Mouse (Mus musculus): ENCODE data around the gene Dact1.

Gene Dact1

DNA sequence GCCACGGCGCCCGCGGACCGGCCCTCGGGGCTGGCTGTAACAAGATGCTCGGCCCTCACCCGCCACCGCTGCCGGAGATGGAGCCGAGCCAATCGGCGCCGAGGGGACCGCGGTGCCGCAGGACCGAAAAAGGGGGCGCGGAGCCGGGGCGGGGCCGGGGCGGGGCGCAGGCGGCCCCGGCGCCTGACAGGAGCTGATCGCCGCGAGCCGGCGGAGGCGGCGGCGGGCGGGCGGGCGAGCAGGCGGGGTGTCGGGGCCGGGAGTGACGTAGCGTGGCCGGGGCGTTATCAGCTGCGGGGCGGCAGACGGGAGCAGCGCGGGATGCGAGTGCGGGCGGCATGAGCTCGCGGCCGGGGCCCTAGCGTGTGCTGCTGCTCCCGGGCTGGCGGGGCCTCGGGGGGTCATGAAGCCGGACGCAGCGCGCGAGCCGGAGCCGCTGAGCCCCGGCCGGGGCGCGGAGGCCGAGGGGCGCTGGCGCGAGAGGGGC is at the start of gene Dact1:
Gene Dact1, plus strand, starts transcription at position 304 of the 487 bp plus-strand sequence.
- DNase-seq: peak; percentile 99

DNA sequence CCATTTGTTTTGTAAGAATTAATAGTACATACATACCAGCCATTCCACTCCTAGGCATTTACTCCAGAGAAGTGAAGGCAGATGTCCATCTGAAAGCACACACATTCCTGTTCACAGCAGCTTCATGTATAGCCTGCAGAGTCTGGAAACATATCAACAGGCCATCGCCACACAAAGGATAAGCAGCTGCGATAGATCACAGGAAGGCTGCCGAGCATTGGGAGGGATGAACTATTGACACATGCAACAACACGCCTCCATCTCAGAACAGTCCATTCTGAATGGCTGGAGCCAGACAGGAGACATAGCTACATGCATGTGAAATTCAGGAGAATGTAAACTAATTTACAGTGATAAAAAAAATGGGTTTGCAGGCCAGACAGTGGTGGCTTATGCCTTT is 45.5 kb upstream of the Dact1 start:
- no peak for DNase-seq

DNA sequence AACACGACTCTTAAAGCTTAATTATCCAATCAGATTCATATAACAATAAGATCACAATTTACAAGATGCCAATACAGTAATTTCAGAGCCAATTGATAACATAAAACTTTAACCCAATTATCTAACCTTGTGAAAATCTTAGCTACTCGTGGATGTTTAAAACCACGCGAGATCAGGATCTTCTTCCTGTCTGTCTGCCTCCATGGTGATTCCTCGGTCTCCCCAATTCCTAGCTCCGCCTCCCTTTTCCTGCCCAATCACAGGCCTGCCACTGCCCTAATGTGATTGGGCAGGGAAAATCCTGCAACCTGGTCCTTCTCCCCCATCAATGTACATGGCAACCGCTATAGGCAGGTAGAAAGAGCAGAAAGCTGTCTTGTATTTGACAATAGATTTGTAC is 40.3 kb upstream of the Dact1 start:
- no peak for DNase-seq

DNA sequence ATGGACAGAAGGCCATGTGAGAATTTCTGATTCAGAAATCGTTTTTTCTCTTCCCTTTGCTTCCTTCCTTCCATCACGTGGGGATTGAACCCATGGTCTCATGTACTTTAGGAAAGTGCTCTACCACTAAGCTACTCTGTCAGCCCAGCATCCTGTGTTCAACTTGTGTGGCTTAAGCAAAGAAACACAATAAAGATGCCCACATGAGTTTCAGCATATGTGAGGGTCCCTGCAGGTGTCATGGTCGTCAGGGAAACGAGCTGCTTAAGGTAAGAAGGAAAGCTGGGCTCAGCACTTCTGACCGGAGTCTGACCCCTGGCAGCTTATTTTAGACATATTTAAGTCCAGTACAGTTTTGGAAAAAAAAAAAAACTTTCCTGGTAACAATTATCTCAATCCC is 38.6 kb upstream of the Dact1 start:
- peak; percentile 88 for DNase-seq

DNA sequence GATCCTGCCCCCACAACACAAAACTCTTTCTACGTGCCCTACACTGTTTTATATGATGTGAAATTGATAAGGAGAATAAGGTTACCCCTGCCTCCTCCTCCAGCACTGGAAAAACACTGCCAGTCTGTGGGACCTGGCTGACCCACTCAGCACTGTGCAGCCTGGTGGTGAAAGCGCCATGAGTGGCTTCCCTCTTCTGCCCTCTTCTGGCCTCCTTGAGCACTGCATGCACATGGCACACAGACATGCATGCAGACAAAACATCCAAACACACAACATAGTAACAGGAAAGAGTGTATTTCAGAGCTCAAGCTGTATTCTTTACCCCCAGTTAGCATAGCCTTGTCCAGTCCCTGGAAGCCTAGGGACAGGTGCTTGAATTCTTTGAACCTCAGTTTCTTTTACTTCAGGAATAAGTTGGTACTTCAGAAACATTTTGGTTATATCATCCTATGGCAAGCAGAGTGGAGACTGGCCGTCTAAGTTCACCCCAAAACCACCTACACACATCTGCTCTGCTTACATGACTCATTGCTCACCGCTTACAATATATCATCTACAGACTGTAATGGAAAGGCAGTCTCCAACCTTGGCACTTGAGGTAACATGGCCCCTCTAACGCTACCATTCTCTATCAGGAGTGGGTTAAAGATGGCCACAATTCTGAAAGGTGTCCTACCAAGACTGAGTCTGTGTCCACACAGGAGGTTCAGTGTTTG is 35.0 kb upstream of the Dact1 start:
- no peak for DNase-seq

GRCm38 (mm10) chr12:71275906-71276595 is 33.6 kb upstream of the Dact1 start:
- no peak for DNase-seq

DNA sequence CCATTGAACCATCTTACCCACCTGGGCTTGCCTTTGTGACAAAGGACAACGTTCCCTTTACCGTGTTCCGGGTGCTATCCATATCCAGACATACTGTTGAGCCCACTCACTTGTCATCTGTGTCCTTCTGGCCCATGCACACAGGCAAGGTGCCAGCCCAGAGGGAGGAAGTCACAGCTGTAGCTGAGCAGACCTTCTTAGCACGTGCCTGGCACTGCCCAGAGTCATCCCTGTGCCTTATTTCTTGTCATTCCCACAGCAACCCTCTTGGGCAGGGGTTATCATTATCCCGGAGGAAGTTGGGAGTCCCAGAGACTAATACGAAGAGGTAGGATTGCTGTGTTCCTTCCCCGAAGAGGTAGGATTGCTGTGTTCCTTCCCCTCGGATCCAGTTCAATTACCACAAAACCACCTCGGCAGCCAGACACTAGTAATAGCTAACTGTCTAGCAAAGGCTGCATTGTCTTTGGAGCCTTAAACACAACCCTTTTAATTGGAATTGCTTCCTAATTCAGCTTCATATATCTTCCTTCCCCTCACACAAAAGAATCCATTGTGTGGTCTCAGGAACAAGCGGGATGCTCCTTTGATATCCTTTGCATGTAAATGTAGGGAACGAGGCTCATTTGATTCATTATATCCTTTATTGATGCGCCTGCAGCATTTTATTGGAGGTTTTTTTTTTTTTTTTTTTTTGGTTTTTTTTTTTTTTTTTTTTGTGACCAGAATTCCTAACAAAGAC is 30.0 kb upstream of the Dact1 start:
- no peak for DNase-seq

GRCm38 (mm10) chr12:71281201-71281768 is 28.4 kb upstream of the Dact1 start:
- no peak for DNase-seq

GRCm38 (mm10) chr12:71285399-71285798 is 24.3 kb upstream of the Dact1 start:
- DNase-seq: no peak

DNA sequence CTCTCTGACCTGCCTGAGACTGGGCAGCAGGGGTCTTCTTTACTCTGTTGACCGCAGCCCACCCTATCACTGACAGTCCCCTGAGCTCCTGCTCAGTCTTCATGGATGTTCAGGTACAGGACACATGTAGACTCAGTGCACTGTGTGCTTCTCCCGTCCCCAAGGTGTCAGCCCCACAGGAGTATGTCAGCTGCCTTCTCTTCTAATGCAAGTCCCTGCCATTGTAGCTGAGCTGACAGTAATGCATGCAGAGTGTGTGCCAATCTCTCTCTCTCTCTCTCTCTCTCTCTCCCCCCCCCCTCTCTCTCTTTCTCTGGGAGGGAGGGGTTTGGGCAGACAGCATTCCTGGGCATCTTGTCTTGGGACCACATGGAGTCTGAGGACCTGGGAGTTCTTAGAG is 19.2 kb upstream of the Dact1 start:
- no peak for DNase-seq

GRCm38 (mm10) chr12:71293960-71294942 is 15.4 kb upstream of the Dact1 start:
- DNase-seq: no peak

GRCm38 (mm10) chr12:71296849-71297535 is 12.7 kb upstream of the Dact1 start:
- DNase-seq: no peak

DNA sequence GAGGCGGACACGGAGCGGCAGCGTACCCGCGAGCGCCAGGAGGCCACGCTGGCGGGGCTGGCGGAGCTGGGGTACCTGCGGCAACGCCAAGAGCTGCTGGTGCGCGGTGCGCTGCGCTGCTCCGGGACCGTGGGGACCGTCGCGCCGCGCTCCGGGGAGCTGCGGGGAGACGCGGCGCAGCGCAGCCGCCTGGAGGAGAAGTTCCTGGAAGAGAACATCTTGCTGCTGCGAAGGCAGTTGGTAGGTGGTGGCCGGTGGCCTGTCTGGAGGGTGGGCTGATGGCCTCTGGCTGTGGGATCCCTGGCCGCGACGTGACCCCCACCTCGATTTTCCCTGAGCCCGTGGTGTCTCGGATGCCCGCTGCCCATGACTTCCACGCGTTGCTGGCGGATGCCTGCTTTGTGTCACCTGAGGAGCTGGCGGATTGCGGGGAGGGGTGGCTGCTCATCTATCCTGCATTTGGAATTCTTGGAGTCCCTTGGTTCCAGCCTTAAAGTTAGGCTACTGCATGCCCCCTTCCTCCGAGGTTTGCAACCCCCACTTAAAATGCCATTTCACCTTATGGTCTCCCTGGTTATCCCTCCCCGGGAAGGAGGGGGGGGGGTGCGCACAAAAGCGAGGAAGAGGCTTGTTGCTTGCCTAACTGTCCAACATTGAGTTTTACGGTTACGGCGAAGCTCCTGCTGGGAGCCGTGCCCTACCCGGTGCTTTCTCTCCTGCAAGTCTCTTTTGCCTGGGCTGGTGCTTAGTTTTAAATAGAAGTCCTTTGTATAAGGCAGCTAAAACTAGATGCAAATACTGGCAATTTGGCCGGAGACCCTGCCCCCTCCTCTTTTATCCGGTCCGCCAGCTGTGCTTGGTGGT is 616 bp downstream of the Dact1 start:
- peak; percentile 93 for DNase-seq

- DNase-seq: peak; percentile 93
Measured at GRCm38 (mm10) chr12:71311237-71311887, 1.7 kb downstream of the Dact1 start.

GRCm38 (mm10) chr12:71318239-71318638 is 8.6 kb downstream of the Dact1 start:
- DNase-seq: no peak

GRCm38 (mm10) chr12:71319536-71319935 is 9.9 kb downstream of the Dact1 start:
- DNase-seq: no peak

DNA sequence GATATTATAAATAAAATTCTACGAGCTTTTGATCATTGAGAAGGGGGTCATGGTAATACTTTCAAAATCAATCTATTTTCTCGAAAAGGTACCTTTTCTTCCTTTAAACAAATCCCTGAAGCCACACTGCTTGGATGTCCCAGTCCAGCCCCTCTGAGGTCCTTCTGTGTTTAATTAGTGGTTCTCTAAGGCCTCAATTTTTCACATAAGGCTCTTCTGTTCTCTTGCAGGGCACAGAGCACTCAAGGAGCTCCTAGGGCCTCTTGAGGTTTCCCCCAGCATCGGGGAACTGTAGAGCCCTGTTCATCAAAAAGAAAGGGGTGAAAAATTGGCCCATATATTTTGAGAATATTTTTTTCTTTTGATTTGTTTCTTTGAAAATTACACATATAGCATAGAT is 23.0 kb downstream of the Dact1 start:
- no peak for DNase-seq

DNA sequence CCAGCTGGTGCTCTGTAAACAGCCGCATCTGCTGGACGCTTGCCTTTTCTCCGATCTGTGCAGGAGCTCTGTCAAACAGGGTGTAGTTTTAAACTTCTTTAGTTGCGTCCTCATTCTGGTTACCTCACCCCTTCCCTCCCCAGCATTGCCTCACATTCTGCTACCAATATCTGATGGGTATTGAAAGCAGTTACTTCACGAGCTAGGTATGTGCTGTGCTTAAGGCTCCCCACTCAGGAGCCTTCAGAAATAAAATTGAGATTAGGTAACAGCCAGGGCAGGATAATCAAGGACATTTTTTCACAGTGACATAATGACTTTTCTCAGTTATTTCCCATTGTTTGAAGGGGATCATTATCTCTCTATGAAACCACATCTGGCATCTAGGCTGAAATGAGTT is 23.9 kb downstream of the Dact1 start:
- DNase-seq: no peak

DNA sequence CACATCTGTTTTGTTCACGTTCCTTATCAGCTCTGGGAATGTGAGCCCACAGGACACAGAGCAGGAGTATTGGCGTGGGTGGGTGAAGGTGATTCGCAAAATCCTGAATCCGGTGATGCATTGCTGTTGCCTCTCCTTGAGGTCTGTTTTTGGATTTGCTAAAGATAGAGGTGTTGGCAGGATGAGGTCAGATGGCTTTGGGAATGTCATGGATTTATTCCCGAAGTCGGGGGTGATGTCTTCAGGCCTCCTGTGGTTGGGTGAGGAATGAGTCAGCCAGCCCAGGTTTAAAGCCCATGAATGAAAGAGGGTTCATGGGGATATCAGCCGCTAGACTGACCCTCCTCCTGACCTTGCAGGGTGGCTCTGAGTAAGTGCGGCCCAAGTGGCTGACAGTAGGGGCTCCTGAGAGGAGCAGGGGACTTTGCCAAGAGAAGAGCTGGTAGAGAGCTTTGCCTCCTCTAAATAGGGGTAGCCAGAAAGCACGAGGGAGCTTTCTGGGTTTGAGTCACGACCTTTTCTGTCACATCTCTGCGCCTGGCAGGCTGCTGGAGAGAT is 27.4 kb downstream of the Dact1 start:
- DNase-seq: peak; percentile 95
